Mouse (Mus musculus): ENCODE measurements around the gene Nckap5.

The Nckap5 gene

DNA sequence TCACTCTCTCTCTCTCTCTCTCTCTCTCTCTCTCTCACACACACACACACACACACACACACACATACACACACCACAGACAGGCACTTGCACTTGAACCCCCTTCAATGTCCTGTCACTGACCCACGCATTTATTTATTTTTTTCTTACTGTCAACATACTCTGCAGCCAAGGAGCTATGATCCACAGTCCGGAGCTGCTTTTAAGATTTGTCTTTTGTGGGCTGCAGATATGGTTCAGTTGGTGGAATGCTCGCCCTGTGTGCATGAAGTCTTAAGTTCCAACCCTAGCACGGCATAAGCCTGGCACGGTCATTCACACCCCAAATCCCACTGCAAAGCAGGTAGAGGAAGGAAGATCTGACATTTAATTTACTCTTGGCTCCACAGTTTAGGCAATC is 357.6 kb downstream of the Nckap5 start:
- DNase-seq (ENCODE audit: low spot score in 2 of 2), result no peak

DNA sequence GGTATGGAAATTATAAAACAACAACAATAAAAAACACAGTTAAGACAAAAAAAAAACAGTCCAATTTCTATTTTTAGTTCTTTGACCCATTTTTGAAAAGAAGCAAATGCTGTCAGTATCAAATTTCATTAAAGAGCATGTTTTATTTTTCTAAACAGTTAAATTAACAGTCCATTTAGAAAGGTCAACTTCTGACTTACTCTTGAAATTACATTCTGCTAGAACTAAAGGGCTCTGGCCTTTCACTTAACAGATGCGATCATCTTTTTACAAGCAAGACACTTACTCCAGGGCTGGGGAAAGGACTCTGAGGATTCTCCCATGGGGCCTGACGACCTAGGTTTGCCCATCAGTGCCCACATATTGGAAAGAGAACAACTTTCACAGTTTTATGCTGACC is 359.2 kb downstream of the Nckap5 start:
- DNase-seq (ENCODE audit: low spot score in 2 of 2), result no peak

DNA sequence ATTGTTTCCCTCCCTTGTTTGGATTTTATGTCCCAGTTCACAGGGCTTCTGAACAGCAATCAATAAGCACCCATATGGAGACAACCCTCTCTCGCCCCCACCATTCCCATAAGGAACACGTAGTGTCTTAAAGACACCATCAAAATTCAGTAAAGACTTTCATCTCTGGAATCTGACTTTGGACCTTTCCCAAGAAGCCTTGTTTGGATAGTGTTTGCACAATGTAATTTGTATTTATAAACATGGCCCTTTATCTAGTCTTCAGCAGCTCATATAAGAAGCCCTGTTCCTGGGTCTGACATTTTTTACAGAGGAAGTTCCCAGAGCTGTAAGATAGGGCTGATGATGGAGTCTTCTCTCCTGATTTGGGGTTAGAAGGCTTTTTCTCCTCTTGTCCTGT is 359.7 kb downstream of the Nckap5 start:
- DNase-seq (ENCODE audit: low spot score in 2 of 2), result no peak

DNA sequence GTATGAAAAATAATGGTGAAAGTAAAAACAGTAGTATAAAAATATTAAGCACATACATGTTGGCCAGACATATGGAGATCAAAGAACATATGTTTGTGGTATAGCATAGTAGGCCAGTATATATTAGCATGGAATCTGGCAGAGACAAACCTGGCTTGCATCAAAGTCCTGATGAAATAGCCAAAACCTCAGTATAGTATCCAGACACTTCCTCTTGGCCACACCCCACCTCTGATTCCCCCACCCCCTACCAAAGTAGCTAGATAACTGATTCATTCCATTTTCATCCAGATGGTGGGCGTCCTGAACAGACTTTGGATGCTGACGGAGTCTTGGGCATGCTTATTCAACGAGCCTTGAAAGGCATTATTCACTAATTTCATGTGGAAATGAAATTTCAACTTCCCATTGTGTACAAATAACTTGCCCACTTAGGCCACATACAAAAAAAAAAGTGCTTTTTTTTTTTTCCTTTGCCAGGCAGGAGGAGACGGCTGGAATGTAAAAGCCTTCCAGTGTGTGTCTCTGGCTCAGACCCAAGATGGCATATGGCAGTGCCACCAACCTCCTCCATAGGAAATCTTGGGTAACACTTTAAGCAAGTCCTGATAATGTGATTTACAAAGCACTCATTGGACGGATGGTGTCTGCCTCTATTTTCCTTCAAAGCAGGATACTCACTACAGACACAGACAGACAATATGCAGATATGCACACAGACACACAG is 360.6 kb downstream of the Nckap5 start:
- DNase-seq (ENCODE audit: low spot score in 2 of 2), result peak; percentile 34 to 52

DNA sequence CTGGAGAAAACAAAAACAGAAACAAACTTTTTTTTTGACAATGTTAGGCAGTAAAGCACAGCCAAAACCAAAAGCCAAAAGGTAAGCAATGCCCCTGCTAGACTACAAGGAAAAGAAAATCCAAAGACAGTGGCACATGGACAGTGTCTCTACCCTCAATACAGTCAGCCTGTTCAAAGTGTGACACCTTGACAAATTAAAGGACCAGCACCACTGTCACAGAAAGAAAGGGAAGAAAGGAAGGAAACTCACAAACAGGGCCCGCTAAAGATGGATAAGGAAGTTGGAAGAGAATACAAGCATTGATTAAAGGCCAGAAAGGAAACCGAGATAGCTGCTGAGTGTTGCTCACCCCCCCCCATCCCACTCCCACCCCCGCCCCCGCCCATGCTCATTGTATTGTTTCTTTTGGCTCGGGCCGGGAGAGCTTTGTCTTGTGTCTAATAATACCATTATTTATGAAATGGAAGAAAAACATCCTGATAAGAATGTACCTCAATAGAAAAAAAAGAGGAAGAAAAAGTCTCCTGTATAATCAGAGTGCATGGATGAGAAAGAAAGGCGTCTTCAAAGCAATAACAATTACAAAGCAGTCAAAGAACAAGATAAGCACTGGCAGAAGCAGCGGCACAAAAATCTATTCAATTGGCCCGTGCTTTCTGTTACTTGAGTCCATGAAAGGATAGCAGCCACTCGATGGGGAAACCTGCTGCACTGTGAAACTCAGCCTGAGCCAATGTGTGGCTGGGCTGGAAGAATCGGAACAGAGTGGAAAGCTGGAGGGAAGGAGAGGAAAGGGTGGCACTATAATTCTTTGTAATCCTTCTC is 368.9 kb downstream of the Nckap5 start:
- no peak for DNase-seq (ENCODE audit: low spot score in 2 of 2)

DNA sequence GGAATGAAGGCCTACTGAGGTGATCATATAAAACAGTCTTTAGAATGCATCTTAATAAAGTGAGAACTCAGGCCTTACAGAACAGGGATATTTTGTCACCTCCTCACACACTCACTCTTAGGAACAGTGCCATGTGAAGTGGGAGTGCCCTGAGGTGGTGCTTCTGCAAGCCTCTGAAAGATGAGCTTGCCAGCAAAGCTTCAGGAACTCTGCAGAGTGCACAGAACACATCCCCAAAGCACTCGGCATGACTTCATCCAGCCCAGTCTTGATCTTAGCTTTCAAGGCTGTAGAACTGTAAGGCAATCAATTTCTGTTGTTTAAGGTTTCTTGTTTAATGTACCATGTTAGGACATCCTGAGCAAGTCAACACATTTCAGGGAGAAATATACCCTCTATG is 372.9 kb downstream of the Nckap5 start:
- DNase-seq (ENCODE audit: low spot score in 2 of 2), result no peak

DNA sequence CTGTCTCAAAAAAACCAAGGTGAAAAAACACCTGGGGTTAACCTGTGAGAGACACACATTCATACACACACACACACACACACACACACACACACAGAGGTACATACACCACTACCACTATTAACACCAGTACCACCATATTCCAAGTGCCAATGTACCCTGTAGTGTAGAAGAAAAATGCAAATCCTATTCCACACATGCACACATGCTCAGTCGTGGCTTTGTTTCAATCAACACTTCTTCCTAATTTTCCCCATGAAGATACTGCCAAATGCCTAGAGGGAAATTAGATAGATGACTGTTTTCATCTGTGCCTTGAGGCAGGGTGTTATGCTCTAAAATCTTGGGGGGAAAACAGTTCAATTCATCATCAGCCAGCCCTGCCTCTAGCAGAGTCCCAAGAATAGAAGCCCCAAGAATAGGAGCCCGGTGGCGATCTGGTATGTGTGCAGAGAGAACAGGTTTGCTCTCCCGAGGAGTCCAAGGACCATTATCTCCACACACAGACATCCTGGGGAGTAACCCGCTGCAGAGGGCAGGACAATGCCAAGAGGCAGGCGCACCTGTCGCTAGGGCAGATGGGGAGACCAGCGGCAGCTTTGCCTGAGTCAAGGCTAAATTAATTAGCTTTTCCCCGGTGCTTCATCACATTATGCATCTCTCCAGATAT is 376.0 kb downstream of the Nckap5 start:
- DNase-seq (ENCODE audit: low spot score in 2 of 2), result no peak

DNA sequence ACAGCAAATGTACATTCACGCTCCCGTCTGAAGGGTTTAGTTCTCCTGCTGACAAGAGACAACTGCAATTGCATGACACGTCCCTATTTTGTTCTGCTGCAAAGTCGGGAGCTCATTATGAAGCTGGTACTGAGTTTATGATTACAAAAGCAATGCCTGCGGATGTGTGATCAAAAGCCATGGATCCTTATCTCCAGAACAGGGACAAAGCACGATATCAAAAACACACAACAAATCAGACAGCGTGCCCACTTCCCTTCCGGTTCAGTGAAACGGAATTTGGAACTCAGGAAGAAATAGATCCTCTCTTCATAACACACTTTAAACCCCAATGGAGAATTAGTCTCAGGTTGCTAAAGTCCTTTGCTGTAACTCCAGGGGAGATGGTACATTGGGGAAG is 379.1 kb downstream of the Nckap5 start:
- no peak for DNase-seq (ENCODE audit: low spot score in 2 of 2)

DNA sequence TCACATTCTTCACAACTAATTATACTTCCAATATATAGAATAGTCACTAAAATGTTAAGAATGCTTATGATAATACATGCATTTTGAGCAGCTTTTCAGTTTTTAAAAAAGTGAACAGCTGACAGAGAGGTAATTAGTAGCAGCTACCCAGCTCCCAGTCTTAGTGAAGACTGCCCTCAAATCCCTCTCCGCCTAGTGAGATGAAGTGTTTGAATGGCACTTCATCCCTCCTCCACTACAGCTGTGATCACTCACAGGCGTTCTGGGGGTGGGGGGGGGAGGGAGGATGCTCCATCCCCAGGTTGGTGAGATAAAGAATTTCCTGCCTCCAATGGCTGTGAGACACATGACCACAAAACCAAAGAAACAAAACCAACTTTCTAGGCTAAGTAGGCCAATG is 381.2 kb downstream of the Nckap5 start:
- DNase-seq (ENCODE audit: low spot score in 2 of 2), result no peak

DNA sequence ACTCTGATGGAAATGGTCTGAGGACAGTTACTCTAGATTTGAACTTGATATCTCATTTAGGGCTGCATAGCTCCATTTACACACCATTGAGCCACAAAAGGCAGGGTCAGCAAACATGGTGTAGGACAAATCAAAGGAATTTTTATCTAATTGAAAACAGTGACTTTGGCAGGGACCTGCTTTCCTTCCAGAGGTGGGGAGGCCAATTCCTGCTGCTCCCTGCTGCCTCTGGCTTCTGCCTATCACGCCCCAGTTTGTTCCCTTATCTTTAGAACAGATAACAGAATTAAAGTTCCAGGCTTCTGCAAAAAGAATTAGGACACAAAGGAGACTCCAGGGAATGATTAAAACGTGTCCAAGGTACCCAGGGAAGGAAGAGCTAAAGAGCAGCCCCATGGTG is 386.7 kb downstream of the Nckap5 start:
- DNase-seq (ENCODE audit: low spot score in 2 of 2), result no peak

DNA sequence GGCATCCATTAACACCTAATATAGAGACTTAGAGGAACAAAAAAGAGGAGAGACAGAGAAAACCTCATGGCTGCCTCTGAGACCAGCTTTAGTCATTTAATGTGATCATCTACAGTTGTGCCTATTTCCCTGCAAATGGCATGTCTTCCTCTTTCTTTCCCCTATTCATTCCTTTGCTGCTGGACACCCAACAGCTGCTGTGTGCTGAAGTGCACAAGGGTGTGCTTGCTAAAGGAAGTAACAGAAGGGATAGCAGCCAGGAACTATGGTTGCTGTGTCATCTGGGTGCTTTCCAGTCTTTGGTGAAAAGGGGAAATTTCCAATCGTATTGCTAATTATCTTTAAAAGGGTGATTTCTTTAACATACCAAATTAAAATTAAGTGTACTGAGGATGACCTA is 387.9 kb downstream of the Nckap5 start:
- no peak for DNase-seq (ENCODE audit: low spot score in 2 of 2)

DNA sequence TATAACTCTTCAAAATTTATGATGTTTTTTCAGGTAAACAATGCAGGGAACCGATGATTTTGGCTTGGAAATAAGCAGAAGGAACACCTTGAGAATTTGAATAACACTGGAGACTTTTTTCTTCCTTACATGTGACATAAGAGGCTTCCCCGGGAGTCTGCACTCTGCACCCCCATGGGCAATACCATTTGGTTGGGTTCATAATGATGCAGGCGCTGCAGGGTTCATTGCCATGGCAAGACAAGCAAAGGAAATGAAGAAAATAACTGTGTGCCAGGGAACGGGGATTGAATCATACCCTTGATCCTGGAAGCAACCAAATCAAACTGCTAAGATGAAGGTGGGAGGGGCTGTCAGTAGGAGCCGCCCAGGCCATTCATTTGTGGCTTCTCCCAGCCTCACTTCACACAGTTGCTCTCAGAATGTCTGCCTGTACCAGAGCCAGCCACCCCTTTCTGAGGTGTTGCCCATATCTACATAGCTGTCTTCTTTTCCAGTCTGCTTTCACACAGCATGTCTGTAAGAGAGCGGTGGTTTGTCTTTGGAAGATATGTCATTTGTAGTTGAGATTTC is 392.5 kb downstream of the Nckap5 start:
- DNase-seq (ENCODE audit: low spot score in 2 of 2), result no peak

DNA sequence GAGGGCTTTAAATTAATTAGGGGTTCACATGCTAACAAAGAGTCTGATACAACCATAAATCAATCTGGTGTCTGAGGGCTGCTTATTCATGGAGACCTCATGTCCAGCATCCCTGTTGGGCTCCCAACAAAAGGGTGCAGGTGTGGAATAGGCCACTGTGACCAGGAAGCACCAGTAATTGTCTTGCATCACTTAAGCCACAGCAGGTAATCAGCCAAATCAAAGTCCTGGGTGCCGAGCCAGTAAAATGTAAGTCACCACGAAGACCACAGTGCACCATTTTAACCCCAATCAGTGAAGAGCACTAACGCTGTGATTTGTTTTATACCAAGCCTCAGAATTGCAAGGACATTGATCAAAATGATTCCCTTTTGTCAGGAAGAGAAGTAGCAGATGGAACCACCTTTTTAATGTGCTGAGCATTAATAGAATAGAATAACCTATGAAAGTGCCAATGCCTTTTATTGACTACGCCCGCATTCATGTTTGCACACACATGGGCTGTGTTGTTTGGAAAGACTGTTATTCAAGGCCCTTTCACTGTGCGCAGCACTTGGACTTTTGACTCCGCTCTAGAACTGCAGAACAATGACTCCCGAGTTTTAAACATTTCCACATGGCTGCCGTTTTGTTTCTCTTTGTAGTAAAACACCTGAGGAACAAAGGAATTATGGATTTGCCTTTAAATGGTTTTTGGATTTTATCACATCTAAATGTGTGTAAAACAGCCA is 393.5 kb downstream of the Nckap5 start:
- DNase-seq (ENCODE audit: low spot score in 2 of 2), result no peak

DNA sequence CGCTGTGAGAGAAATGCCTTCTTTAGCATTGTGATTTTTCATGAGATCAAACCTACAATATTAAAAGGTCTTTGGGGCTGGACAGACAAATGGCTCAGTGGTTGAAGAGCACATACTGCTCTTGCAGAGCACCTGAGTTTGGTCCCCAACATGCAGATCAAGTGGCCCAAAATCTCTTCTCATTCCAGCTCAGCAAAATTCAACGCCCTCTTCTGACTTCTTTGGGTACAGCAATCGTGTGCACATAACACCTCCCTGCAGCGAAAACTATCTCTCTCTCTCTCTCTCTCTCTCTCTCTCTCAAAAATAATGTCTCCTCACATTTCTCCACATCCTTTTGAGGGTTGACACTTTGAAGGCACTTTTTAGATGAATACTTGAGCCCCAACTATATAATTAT is 398.3 kb downstream of the Nckap5 start:
- DNase-seq (ENCODE audit: low spot score in 2 of 2), result no peak

DNA sequence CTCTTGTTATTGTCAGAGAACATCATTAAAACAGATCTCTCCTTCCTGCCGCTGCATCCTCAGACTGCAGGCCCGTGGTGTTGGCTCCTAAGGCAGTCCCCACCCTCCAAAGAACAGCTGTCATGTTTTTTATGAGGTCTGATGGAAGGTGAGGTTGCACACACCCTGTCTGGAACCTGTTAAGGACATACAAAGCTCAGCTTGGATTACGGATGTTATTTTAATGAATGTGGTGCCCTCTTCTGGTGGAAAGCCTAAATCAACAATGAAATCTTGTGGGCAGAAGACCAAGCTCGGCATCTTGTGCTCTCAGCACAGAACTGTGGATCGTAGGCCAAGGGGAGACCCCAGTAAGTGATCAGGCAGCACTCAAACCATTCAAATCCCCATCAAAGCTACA is 399.0 kb downstream of the Nckap5 start:
- peak; percentile 45 to 51 for DNase-seq (ENCODE audit: low spot score in 2 of 2)

DNA sequence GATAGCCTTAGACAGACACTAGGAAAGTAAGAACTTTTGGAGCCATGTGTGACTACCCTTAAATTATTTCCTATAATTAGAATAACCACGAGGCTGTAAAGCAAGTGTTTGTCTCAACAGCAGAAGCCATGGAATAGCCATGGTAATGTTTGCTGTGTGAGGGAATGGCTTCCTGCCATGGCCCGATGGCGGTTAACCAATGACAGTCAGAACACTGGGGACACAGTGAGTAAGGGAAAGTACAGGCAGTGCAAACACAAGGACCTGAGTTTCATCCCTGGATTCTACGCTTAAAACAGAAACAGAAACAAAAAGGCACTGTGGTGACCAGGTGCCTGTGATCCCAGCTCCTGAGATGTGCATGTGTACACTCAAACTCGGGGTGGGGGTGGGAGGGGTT is 419.2 kb downstream of the Nckap5 start:
- no peak for DNase-seq (ENCODE audit: low spot score in 2 of 2)

DNA sequence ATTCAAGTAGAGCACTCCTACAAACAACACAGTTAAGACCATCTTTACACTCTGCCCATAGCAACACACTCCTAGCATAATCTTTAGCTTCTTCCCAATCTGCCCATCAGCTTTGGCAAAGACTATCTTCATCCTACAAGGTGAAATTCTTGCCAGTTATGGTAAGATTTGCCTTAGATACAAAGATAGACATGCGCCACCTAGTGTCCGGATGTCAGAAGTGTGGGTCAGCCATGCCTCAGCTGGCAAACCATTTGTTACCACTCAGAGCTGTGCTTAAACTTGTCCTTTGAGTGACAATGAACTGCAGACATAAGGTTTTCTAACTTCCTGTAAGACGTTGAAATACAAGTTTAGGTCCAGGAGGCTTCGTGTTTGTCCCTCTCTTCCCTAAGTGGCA is 422.7 kb downstream of the Nckap5 start:
- peak; percentile 7 to 8 for DNase-seq (ENCODE audit: low spot score in 2 of 2)

DNA sequence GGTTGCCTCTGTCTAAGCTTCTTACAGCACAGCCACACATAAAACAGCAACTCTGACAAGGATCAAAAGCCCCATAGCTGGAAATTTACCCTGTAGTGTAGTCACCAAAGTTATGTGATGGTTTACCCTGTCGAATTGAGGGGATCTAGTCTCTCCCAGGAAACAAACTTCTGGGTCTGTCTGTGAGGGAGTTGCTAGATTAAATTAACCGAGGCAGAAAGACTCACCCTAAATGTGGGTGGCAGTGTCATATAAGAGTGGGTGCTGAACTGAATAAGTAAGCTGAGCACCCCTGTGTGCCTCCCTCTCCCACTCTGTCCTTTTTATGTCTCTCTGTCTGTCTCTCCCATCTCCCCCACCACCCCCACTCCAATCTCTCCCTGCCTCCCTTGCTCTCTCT is 425.1 kb downstream of the Nckap5 start:
- DNase-seq (ENCODE audit: low spot score in 2 of 2), result peak in 1 of 2 experiments; percentile 7

DNA sequence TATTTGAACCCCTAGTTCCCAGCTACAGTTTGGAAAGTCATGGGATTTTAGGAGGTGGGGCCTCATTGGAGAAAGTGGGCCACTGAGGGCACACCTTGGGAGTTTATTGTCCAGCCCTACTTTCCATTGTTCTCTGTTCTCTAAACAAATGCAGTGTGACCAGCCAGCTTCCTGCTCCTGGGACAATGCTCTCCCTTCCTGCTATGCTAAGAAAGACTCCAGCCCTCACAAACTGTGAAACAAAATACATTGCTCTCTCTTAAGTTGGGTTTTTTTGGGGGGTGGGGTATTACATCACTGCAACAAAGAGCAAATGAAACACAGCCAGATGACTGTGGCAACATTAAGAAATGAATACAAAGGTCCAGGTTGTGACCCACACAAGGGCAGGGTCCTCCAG is 426.6 kb downstream of the Nckap5 start:
- no peak for DNase-seq (ENCODE audit: low spot score in 2 of 2)

DNA sequence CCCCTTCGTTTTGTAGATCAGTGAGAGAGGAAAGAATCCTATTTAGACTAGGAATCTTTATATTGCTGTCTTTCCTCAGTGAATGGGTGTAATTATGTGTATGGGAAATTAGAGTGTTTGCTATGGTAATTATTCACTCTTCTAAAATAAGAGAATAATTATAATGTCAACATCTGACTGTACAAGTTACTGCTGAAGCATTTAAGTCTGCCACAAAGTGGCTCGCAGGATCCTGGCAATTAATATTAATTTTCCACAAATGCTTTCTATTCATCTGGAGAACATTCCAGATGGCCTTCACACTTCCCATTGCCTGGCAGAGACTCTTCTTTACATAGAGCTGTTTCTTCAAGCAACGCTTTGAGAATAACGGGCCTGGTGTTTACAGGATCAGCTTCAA is 439.4 kb downstream of the Nckap5 start:
- DNase-seq (ENCODE audit: low spot score in 2 of 2), result no peak

DNA sequence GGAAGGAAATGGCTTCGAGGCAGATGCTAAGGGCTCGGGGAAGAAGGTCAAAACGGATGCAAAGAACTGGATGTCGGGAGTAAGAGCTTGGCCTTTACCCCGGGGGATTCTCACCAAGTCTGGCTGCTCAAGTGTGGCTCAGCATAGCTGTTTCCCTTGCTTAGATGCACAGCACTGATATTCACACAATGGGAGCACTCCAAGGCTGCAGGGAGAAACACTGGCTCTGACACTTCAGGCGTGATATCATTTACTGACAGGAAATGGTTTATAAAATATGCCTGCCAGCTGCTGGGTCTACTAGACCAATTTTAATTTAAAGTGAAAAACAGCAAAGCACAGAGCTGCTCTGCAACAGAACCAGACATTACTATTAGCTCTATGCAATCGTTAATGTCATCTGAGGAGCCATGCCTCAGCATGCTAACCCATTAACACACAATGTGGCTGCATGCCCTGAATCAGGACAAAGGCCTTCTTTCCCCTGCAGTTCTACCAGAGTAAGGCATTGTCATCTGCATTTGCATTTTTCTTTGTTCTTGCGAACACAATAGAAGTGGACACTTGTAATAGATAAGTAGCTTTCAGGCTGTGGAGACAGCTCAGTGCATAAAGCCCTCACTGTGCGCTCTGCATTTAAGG is 453.1 kb downstream of the Nckap5 start:
- DNase-seq (ENCODE audit: low spot score in 2 of 2), result no peak

Measured in right cerebral cortex, postnatal 36 days (tissue).